Mouse (Mus musculus) gonadal fat pad, adult 2 months (tissue): ENCODE data around the gene Popdc2. TPM values are rescaled to one million over a fixed set of nuclear protein-coding genes. Genes with fewer than 3 reads are reported as not detected.

ENCODE experiments used
- DNase-seq: peaks from one replicate; pipeline ENCODE4 v3.0.0-alpha.2; 2012; ENCODE audit warnings: low read depth
- polyA plus RNA-seq: library from polyadenylated mRNA; depleted of rRNA; stranded (reverse); fragments of >200 nt; gene quantifications from 2 replicates; pipeline ENCODE4 v1.2.3, GENCODE M21; 2012

The Popdc2 gene
- polyA plus RNA-seq, 1 experiment: 12.4 TPM

- DNase-seq: no peak
These were observed 14.3 kb downstream of the Popdc2 start for GRCm38 (mm10) chr16:38376163-38376840.

GRCm38 (mm10) chr16:38376841-38377249 lies 14.8 kb downstream of the Popdc2 start:
- DNase-seq: no peak

GRCm38 (mm10) chr16:38377546-38377945 lies 15.5 kb downstream of the Popdc2 start:
- no peak for DNase-seq

DNA sequence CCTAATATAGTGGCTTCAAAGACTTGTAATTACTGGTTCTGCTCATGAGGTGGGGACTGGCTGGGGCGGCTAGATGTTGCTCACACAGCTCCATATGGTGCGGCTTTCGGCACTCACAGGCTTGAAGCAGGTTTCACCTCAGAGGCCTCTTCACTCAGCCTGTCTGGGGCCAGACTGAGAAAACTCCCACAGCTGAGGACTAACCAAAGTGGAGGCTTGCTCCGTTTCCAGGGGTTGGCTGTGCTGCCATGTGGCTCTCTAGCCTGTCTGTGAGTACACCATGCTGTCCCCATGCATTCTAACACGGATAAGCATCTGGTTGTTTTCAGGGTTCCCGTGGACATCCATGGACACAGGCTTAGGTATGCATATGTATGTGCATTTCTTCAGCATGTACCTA lies 16.6 kb downstream of the Popdc2 start:
- no peak for DNase-seq

DNA sequence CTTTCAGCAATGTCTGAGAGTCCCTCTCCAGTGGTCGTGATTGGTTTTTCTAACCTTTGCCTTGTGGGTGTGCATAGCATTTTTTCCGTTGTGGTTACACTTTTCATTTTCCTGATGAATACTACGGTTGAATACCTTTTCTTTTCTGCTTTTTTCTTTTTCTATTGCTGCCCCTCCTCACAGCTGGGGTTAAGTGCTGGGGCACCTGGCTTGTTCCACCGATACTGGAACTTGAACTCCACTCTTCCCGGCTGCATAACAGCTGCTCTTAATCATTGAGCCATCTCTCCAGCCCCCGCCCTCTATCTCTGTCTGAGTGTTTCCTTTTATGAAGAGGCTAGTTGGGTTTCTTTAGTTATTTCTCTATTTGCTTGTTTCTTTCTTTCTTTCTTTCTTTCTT lies 17.1 kb downstream of the Popdc2 start:
- DNase-seq: no peak

DNA sequence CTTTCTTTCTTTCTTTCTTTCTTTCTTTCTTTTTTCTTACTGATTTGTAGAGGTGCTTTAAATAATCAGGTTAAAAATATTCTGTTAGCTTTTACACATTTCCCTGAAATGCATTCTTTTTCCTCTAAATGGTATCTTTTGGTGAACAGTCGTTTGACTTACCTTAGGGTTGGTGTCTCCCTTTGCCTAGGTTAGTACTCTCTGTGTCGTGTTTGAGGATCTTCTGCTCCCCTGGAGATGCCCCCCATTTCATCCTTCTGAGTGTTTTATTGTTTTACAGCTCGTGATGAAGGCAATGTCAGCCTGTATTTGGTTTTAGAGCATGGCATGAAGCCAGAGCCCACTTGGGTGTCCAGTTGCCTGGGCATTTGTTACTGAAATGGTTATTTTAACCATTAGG lies 17.5 kb downstream of the Popdc2 start:
- no peak for DNase-seq

- no peak for DNase-seq
These were observed 17.9 kb downstream of the Popdc2 start for GRCm38 (mm10) chr16:38379926-38380325.

GRCm38 (mm10) chr16:38383683-38384082 lies 21.7 kb downstream of the Popdc2 start:
- DNase-seq: no peak

GRCm38 (mm10) chr16:38385184-38385634 lies 23.2 kb downstream of the Popdc2 start:
- DNase-seq: no peak

- DNase-seq: no peak
These were observed 23.7 kb downstream of the Popdc2 start for GRCm38 (mm10) chr16:38385700-38386099.

GRCm38 (mm10) chr16:38387389-38387788 lies 25.4 kb downstream of the Popdc2 start:
- DNase-seq: no peak

- DNase-seq: no peak
These were observed 26.7 kb downstream of the Popdc2 start for GRCm38 (mm10) chr16:38388757-38389156.

- no peak for DNase-seq
These were observed 27.4 kb downstream of the Popdc2 start for GRCm38 (mm10) chr16:38389284-38389893.

GRCm38 (mm10) chr16:38390322-38390721 lies 28.3 kb downstream of the Popdc2 start:
- DNase-seq: no peak

GRCm38 (mm10) chr16:38392126-38392894 lies 30.3 kb downstream of the Popdc2 start:
- DNase-seq: no peak

DNA sequence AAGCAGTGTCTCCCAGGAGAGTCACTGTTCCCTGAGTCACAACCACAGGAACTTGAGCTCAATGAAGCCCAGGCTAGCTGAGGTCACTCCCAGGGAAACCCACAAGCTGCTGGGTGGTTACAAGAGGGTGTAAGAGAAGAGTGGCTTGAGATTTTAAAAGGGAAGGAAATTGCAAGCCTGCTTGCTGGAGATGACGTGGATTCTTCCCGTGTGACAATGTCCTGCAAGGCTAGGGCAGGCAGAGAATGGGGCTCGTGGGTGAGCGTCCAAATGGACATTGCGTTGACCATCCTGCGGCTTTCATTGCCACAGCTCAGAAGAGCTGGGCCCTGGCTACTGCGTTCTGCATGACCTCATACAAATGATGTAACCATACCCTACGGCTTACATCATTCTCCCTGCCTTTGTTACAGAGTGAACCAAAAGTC lies 32.2 kb downstream of the Popdc2 start:
- no peak for DNase-seq

DNA sequence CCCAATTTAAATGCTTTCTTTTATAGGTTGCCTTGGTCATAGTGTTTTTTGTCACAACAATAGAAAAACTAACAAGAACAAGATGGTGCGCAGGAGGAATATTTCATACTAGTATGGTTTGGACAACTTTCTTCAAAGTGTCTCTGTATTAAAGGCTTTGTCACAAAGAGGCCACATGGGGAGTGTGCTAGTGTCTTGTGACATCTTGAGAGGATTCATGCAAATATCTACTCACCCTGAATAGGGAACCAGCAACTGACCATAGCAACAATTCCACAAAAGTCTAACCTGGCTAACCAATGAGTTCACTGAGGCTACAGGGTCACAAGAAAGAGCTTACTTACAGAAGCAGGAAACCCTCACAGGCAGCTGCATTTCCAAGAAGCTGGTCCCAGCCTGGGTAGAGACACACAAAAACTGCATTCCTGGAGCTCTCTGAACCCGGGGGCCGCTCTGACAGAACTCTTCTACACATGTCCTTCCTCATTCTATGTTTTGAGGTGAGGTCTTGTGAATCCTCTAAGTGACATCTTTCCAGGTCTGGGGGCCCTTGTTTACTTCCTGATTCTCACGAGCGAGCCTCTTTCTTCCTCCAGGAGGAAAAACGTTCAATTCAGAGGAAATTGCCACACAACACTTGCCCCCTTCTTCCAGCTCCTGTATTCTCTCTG lies 33.2 kb downstream of the Popdc2 start:
- DNase-seq: no peak

GRCm38 (mm10) chr16:38396155-38396554 lies 34.1 kb downstream of the Popdc2 start:
- DNase-seq: peak; percentile 9

GRCm38 (mm10) chr16:38398266-38398665 lies 36.3 kb downstream of the Popdc2 start:
- no peak for DNase-seq

GRCm38 (mm10) chr16:38399076-38399475 lies 37.1 kb downstream of the Popdc2 start:
- no peak for DNase-seq

DNA sequence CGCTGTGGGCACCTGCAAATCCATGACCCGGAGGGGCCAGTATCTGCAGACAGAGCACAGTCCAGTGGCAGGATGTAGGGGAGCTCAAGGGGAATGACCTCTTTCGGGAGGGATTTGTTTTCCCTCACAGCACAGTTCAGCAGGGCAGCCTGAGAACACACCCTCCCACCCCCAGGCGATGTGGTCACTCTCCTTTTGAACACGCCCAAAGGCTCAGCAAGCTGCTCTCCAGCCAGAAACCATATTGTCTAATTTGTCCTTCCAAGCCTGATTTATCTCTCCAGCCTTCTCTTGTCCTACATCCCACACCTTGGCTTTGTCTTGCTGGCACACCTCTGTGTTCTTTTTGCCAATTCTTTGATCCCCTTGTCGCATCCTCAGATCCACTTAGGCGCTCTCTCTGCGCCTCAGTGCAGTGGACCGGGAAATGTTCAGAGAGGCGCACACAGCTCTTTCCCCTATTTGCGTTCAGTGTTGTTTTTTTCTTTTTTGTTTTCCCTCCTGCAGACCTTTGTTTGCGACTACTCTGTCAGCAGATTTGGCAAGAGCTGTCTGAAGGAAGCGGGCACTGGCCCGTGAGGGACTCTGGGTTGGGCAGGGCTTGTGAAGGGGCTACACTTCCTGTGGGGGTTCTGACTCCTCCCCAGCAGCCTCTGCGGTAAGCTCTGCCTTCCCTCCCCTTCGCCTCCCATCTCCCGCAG lies 37.7 kb downstream of the Popdc2 start:
- DNase-seq: peak; percentile 64
